Mouse (Mus musculus) WW6 (cell line): ENCODE results near the gene Trim12c.
"Not testable (repeated sequence)": the region's sequence is repeated elsewhere in the genome, so short reads cannot be mapped to it uniquely, and the experiment has no call there.

Experiments used
- DNase-seq: peaks from one replicate; pipeline ENCODE4 v3.0.0-alpha.2; 2013; ENCODE audit warnings: low read depth, low spot score

The Trim12c gene

DNA sequence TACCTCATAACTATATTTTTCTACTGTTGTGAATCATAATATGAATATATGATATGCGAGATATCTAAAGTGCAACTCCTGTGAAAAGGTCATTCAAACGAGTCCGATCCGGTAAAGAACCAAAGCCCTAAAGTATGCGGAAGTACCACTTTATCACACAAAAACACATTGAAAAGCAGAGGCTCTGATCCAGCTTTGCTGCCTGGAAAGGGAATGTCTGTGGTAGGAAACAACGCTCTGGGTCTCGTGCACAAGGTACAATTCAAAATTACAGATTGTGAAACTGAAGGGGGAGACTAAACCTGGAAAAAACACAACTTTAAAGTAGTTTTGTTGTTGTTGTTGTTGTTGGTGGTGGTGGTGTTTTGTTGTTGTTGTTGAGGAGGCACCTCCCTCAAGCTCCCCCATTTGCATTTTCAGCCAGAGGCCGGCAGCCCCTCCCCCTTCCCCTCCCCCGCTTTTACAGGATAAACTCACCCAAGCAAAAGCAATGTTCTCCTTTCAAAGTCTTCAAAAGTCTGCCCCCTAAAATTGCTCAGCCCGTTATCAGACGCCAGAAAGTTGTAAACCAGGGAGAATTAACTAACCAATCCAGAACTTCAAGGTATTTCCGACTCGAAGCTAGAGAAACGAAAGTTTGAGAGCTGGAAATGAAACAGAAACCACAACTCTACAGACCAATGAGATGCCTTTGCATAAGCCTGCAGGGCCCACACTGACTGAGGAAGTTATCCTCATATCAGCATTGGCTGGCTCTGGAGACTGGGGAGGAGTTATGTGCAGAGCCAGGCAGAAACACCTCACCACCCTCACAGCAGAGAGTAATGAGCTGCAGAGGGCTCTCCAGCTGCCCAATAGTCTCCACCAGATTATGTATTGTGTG, at the start of gene Trim12c:
Trim12c (minus strand) TSS at position 646 of the 883 bp plus-strand sequence.
- peak; percentile 33 for DNase-seq

DNA sequence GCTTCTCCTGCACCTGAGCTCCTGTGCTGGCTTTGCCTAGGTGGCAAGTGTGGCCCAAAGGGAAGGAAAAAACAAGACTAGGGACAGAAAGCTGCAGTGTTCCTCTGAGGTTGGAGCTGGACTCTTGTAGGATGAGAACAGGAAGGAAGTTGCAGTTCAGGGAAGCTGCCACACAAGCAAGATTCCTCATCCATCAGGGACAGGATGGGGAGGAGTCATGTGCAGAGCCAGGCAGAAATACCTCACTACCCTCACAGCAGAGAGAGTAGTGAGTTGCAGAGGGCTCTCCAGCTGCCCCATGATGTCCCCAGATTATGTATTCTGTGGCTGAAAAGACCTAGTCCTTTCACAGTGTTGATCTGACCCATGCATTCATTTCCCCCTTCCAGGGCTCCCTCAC, 48.0 kb upstream of the Trim12c start:
- no peak for DNase-seq

GRCm38 (mm10) chr7:104400698-104401097, 47.5 kb upstream of the Trim12c start, which contains the start of gene Trim30c:
Gene Trim30c, minus strand, starts transcription at chr7:104400837.
- no peak for DNase-seq

GRCm38 (mm10) chr7:104398492-104398891, 45.3 kb upstream of the Trim12c start:
- no peak for DNase-seq

DNA sequence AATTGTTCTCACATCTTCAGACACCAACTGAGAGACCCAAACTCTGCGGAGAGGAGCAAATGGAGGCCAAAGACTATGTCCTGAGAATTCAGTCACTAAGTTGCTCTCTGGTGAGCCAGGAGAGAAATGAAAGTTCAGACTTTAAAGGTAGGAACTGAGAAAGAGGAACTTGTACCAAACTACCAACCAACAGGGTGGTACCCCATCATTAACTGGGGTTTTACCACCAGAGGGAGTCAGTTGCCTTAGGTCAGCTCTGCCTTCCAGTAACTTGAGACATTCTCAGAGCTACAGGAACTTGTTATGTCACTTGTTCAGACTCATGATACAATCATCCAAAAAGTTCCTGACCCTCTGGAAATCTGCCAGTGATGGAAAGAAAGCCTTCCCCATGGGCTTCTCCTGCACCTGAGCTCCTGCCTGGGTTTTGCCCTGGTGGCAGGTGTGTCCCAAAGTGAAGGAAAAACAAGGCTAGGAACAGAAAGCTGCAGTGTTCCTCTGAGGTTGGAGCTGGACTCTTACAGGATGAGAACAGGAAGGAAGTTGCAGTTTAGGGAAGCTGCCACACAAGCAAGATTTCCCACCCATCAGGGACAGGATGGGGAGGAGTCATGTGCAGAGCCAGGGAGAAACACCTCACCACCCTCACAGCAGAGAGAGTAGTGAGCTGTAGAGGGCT, 16.7 kb upstream of the Trim12c start, which contains the start of gene Trim30b:
Trim30b (minus strand) TSS at position 149 of the 679 bp plus-strand sequence.
- DNase-seq: no peak

GRCm38 (mm10) chr7:104366339-104366738, 13.2 kb upstream of the Trim12c start:
- DNase-seq: no peak

DNA sequence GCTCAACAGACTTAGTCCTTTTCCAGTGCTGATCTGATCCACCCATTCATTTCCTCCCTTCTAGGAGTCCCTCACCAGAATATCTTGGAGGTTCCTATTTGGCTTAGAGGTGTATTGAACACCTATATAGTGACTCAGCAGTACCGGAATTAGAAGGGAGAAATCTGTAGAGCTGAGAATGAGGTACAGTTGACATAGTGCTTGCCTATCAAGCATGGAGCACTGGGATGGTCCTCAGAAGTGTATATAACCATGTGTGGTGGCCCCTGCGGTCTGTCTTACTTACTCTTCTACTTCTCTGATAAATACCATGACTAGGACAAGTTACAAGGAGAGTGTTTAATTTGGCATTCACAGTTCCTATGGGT, 422 bp upstream of the Trim12c start:
- no peak for DNase-seq

DNA sequence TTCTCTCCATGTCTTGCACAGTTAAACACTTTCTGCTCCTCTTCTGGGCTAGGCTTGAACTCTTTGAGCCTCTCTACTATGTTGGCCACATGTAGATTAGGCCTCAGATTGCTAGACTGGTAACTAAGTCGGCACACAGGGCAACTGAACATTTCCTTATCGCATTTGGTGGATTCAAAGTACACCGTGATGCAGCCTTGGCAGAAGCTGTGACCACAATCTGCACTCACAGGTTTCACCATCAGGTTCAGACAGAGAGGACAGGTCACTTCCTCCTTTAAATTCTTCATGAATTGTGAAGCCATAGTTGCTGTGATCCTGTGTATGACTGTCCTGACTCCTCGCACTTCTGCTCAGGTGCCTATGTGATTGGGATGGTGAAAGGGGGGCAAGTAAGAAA, 5.1 kb downstream of the Trim12c start:
- not testable (repeated sequence) for DNase-seq

DNA sequence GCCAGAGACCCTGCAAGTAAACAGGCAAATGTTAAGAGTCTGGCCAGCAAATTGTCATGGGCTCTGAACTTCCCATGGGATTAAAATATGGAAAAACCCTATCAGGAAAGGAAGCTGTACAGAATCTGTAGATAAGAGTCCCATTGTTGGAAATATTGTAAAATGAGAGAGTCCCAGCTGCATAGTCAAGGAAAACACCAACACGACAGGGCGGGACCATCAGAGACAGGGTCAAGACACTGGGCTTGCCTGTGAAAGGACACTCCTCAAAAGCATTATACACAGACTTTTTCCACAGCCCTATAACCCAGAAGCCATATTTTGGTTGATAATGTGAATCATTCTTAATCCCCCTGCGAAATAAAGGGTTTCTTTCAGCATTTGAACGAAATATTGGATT, 12.4 kb downstream of the Trim12c start:
- DNase-seq: not testable (repeated sequence)

- DNase-seq: not testable (repeated sequence)
Measured at GRCm38 (mm10) chr7:104335547-104335946, 17.6 kb downstream of the Trim12c start.

DNA sequence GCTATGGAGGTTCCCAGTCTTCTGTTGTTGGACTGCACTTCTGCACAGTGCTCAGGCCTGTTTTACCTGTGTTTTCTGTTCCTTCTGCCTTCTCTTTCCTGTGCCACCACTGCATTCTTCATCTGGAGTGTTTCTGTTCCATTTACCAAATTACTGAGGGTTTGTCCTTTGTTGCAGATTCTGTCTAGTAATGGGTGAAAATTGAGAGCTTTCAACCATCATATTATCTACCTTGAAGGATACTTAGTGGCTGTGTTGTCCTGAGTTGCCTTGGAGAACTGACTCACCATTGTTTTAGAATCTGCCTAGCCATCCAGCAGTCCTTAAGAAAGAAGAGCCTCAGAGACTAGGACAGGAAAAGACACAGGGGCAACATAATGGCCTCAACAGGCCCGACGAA, 24.0 kb downstream of the Trim12c start, which contains the start of gene Trim34b:
Trim34b (plus strand) TSS at position 301 of the 400 bp plus-strand sequence.
- not testable (repeated sequence) for DNase-seq

GRCm38 (mm10) chr7:104322028-104322427, 31.1 kb downstream of the Trim12c start:
- DNase-seq: no peak

GRCm38 (mm10) chr7:104315369-104316080, 37.6 kb downstream of the Trim12c start, which contains the start of gene Trim12a:
Gene Trim12a, minus strand, starts transcription at chr7:104315466.
- not testable (repeated sequence) for DNase-seq

GRCm38 (mm10) chr7:104314796-104315353, 38.3 kb downstream of the Trim12c start:
- no peak for DNase-seq

DNA sequence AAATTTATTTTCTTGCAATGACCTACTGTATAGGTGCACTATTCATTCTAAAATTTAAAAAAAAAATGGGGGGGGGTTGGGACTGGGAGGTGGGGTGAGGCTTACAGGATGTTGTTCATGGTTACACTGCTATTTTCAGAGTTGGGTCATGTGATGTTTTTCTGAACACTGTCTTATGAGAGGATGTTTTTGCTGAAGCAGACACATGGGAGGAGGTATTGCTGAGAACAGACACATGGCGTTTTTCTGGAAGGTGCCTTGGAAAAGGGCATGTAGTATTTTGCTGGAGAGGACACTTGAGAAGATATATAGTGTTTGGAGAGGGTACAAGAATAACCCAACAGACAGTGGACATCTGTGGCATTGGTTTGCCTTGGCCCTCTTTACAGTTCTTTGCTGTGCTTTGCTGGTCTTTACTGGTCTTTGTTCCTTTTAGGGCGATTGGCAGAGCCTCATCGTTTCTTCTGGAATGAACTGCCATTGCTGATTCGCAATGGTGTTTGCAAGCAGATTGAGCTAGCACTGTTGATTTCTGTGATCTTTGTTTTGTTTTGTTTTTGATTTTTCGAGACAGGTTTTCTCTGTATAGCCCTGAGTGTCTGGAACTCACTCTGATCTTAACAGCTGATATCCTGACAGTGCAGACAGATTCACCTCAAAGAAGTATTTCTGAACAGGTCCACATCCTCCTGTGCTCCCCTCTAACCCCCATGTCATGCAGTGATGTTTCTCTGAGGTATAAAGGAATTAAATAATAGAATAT, 61.3 kb downstream of the Trim12c start:
- no peak for DNase-seq

GRCm38 (mm10) chr7:104290641-104291040, 62.5 kb downstream of the Trim12c start:
- no peak for DNase-seq
